Mouse (Mus musculus) heart, embryonic 14.5 days (tissue): ENCODE results near the gene Anapc11. TPM values are rescaled to one million over a fixed set of nuclear protein-coding genes. Genes with fewer than 3 reads are reported as not detected.

ENCODE experiments used
- ATAC-seq: fragments of 200-750 bp; cut with Nextera tagmentation; 2 replicates; pipeline ENCODE4 v1.8.0; 2017; ENCODE audit warnings: low read depth, moderate TSS enrichment; ENCODE audit not compliant: insufficient number of reproducible peaks, insufficient read depth, low FRiP score
- H3K27ac ChIP-seq, 2 experiments: fragments of 200-500 bp in 1 of 2; fragments of 300-500 bp in 1 of 2; sonication (generic) in 1 of 2; replicated peaks in 1 of 2; 2 replicates each; pipeline ENCODE4 v1.5.1; 2012 to 2014; ENCODE audit warnings: low read depth in 2 of 2, low read length in 2 of 2, control low read depth in 1 of 2, mild to moderate bottlenecking in 1 of 2, mixed read lengths in 1 of 2; ENCODE audit not compliant: control insufficient read depth in 1 of 2, insufficient read depth in 1 of 2
- H3K27me3 ChIP-seq: fragments of 300-500 bp; sonication (generic); 2 replicates; pipeline ENCODE4 v1.6.1; 2014; ENCODE audit warnings: mild to moderate bottlenecking, low read length, control low read depth; ENCODE audit not compliant: control insufficient read depth, insufficient read depth
- H3K36me3 ChIP-seq: fragments of 300-500 bp; sonication (generic); 2 replicates; pipeline ENCODE4 v1.6.1; 2014; ENCODE audit warnings: mild to moderate bottlenecking, control low read depth, low read length, mixed read lengths; ENCODE audit not compliant: control insufficient read depth, insufficient read depth
- H3K4me1 ChIP-seq, 2 experiments: fragments of 200-500 bp in 1 of 2; fragments of 300-500 bp in 1 of 2; sonication (generic) in 1 of 2; 2 replicates each; pipeline ENCODE4 v1.6.1; 2012 to 2014; ENCODE audit warnings: low read length in 2 of 2, control low read depth in 1 of 2, mixed read lengths in 1 of 2; ENCODE audit not compliant: control insufficient read depth in 2 of 2, insufficient read depth in 2 of 2
- H3K4me2 ChIP-seq: fragments of 300-500 bp; sonication (generic); 2 replicates; pipeline ENCODE4 v1.6.1; 2014; ENCODE audit warnings: mild to moderate bottlenecking, low read length
- H3K4me3 ChIP-seq, 2 experiments: fragments of 200-500 bp in 1 of 2; fragments of 300-500 bp in 1 of 2; sonication (generic) in 1 of 2; 2 replicates each; pipeline ENCODE4 v1.5.1; 2012 to 2014; ENCODE audit warnings: low read length in 2 of 2, mild to moderate bottlenecking in 2 of 2, control low read depth in 1 of 2, low read depth in 1 of 2, moderate library complexity in 1 of 2; ENCODE audit not compliant: control insufficient read depth in 1 of 2, insufficient read depth in 1 of 2
- H3K9ac ChIP-seq: fragments of 300-500 bp; sonication (generic); 2 replicates; pipeline ENCODE4 v1.6.1; 2014; ENCODE audit warnings: mild to moderate bottlenecking, low read length
- H3K9me3 ChIP-seq: fragments of 300-500 bp; sonication (generic); 2 replicates; pipeline ENCODE4 v1.6.1; 2016; ENCODE audit warnings: low read length, control low read depth; ENCODE audit not compliant: control insufficient read depth
- whole genome bisulfite sequencing: fragments of 180-500 bp; shearing (Covaris S2); extraction: QIAGEN DNeasy Blood & Tissue Kit; methylation state at CpG from one replicate; pipeline ENCODE4 v1.1.7; 2014; 5-methylcytosine and 5-hydroxymethylcytosine counted together
- polyA plus RNA-seq: library from polyadenylated mRNA; unstranded; fragments of >200 nt; fragmentation: Nextera tagmentation; extraction: Ambion mirVana; gene quantifications from 2 replicates; pipeline ENCODE4 v1.2.1, GENCODE M21; 2014

Anapc11 gene
- polyA plus RNA-seq, 1 experiment from 2014 or later, result 251 TPM

DNA sequence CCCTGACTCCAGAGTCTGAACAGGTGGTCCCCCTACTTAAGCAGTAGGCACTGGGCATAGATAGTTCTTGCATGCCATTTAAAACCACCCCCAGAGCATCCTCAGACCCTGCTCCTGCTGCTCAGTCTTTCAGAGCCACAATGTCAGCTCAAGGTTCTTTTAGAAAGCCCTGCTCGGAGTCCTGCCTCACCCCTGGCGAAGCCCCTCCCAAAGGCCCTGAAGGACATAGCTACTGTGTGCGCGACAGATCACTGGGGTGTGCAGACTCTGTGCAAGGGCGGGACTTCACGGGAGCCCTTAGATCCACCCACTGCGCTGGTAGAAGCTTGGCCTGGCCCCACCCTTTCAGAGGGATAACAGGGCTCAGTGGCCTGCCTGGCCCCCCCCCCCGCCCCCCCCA lies 11.0 kb downstream of the Anapc11 start:
- WGBS, result 29% methylated on average over 8 of the region's 8 CpGs
- H3K36me3 ChIP-seq, result peaks cover 60% of the 10 kb centered on the region
- no peaks in the 10 kb centered on the region for H3K27me3 ChIP-seq
- peaks cover 16 to 23% of the 10 kb centered on the region in 2 experiments for H3K4me1 ChIP-seq
- H3K27ac ChIP-seq, result peak overlapping the region; percentile 30 to 31
- H3K4me3 ChIP-seq, result no peak overlapping the region; a peak in 1 of 4 replicates
- H3K9ac ChIP-seq, result peak overlapping the region; percentile 75
- 0 out of 2 replicates have a peak, but pooled peaks have one; percentile 51 for ATAC-seq
- no peaks in the 10 kb centered on the region for H3K9me3 ChIP-seq
- peak overlapping the region; percentile 79 for H3K4me2 ChIP-seq

DNA sequence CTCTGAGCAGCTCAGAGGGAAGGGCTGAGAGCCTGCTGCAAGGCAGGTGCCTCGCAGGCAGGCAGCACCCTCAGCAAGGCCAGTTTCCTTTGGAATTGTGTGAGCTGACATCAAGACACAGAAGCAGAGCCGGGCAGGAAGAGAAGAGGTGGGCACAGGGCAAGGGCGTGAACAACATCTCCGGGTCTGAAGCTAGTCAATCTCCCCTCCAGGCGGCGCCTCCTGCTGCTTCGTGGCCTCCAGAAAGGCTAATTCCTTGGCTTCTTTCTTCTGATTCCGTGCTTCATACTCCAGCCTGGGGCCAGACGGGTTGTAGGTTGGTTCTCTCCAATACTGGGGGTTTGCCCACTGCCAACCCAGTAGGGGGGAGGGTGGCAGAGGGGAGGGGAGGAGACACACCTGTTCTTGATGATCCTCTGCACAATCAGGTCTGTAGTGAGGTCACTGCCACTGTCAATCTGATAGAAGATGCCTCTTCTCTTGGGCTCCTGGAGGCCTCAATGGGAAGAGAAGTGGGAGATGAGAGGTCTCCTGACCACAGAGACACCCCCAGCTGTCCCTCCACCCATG lies 12.3 kb downstream of the Anapc11 start:
- 85% methylated on average over 9 of the region's 9 CpGs for WGBS
- H3K9ac ChIP-seq, result no peak overlapping the region
- H3K27me3 ChIP-seq, result no peaks in the 10 kb centered on the region
- peaks cover 16 to 23% of the 10 kb centered on the region in 2 experiments for H3K4me1 ChIP-seq
- H3K4me3 ChIP-seq, result no peak overlapping the region
- H3K4me2 ChIP-seq, result no peak overlapping the region
- no peak overlapping the region for H3K27ac ChIP-seq
- H3K36me3 ChIP-seq, result peaks cover 54% of the 10 kb centered on the region
- ATAC-seq, result no peak
- H3K9me3 ChIP-seq, result no peaks in the 10 kb centered on the region

DNA sequence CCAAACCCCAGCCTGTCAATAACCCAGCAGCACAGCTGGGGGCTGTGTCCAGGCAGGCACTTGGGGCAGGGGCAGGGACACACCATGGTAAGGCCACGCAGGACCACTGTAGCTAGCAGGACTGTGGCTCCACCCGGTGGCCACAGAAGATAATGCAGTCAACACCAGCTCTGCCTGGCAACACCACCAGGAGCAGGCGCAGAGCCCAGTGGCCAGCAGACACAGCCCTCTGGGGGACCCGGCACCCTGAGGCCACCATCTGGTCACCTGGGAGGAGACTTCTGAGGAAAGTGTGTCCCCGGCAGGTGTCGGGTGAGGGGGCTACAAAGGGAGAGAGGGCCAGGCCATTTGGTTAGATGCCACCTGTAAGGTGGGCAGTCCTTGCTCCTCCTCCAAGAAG lies 14.5 kb downstream of the Anapc11 start:
- Histone ChIP-seq H3K27ac (no peak overlapping the region), H3K4me3 (no peak overlapping the region), H3K9me3 (no peaks in the 10 kb centered on the region), H3K4me2 (no peak overlapping the region), H3K27me3 (no peaks in the 10 kb centered on the region), H3K9ac (no peak overlapping the region), H3K4me1 (peaks cover 16 to 29% of the 10 kb centered on the region in 2 experiments), H3K36me3 (peaks cover 46% of the 10 kb centered on the region)
- whole genome bisulfite sequencing, result 46% methylated on average over 6 of the region's 6 CpGs
- no peak; the same call in 1 of the 2 replicates for ATAC-seq

DNA sequence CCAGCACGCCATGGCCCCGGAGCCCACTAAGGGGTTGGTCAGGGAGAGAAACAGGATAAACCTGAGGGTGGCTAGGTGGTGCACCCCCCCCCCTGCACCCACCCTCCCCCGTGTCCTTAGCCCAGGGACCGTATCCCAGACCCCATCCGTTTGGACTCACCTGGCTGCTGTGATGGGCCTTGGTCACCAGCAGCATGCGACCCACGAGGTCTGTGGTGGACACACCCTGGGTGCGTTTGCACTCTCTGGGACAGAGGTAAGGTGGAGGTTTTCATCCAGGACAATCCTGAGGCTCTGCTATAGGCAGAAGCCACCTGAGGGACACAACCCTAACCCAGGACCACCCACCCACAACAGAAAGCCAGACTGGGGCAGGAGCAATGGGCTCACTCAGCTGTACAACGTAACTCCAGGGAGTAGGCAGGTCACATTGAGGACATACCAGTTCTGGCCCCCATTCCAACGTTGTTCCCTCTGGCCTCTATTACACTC lies 15.3 kb downstream of the Anapc11 start:
- Histone ChIP-seq H3K9me3 (no peaks in the 10 kb centered on the region), H3K36me3 (peaks cover 51% of the 10 kb centered on the region), H3K4me1 (peaks cover 15 to 22% of the 10 kb centered on the region in 2 experiments), H3K4me2 (no peak overlapping the region), H3K27ac (no peak overlapping the region), H3K9ac (no peak overlapping the region), H3K4me3 (no peak overlapping the region), H3K27me3 (no peaks in the 10 kb centered on the region)
- 86% methylated on average over 10 of the region's 10 CpGs for WGBS
- no peak for ATAC-seq

DNA sequence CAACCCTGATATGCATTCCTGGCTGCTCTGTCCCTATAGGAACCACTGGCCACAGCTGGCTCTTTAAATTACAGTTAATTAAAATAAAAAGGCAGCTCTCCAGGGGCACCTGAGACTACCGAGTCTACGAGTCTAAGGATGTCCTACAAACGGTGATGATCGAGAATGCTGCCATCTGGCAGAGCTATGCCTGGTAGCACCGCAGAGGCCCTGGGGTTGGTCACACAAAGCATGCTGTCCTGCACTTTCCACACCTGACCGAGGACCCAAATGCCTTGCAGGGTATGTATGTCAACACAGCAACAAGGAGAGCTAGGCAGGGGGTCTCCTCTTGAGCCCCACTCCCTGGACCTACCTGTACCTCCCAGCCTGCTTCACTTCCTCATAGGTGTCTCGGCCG lies 15.8 kb downstream of the Anapc11 start:
- Histone ChIP-seq H3K27me3 (no peaks in the 10 kb centered on the region), H3K27ac (no peak overlapping the region), H3K36me3 (peaks cover 56% of the 10 kb centered on the region), H3K4me1 (peaks cover 11 to 17% of the 10 kb centered on the region in 2 experiments), H3K4me3 (no peak overlapping the region), H3K4me2 (no peak overlapping the region), H3K9me3 (no peaks in the 10 kb centered on the region), H3K9ac (no peak overlapping the region)
- no peak for ATAC-seq
- 90% methylated on average over 8 of the region's 8 CpGs for WGBS

DNA sequence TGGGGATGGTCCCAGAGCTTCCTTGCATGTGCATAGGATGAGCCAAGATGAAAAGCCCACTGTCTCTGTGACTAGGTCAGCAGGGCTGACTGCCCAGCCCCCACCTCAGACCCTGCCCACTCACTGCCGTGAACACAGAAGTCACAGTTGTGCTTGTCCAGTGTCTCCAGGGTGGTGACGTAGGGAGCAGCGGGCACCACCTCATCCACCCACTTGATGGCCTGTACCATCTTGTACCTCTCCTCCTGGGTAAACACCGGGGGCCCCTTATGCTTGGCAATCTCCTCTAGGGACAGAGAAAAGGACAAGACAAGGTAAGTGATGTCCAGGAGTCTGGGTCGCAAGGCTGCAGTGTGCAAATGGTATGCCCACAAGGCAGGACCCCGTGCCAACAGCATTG lies 16.9 kb downstream of the Anapc11 start:
- Histone ChIP-seq H3K9me3 (no peaks in the 10 kb centered on the region), H3K4me2 (no peak overlapping the region), H3K27me3 (no peaks in the 10 kb centered on the region), H3K9ac (no peak overlapping the region), H3K36me3 (peaks cover 67% of the 10 kb centered on the region), H3K4me1 (peaks cover 8 to 9% of the 10 kb centered on the region in 2 experiments), H3K4me3 (no peak overlapping the region), H3K27ac (no peak overlapping the region)
- ATAC-seq, result no peak
- 91% methylated on average over 6 of the region's 6 CpGs for WGBS

DNA sequence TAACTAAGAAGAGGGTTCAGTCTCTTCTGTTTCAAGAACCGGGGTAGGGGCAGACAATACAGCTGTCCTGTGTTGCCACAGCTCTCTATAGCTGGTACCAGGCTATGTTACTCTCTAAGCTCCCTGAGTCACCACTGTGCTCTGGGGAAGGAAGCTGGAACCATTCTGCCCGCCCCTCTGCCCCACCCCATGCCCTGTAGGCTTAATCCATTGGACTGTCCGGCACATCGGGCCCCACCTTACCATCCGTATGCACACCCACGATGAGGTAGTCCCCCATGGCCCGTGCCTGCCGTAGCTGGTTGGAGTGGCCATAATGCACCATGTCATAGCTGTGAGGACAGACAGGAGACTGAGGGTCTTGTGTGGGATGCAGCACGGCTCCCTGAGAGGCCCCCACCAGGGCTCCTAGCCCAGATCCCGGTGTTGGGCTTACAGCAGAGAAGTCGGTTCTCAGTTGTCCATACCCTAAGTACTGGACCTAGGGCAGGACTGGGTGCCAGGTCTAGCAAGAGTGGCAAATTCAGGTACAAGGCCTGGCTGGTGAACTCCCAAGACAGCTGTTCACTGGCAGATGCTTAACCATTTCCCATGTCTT lies 17.5 kb downstream of the Anapc11 start:
- no peak for ATAC-seq
- 89% methylated on average over 11 of the region's 11 CpGs for WGBS
- no peak overlapping the region for H3K27ac ChIP-seq
- H3K4me2 ChIP-seq, result no peak overlapping the region
- no peaks in the 10 kb centered on the region for H3K27me3 ChIP-seq
- peaks cover 8 to 9% of the 10 kb centered on the region in 2 experiments for H3K4me1 ChIP-seq
- H3K4me3 ChIP-seq, result no peak overlapping the region
- H3K9ac ChIP-seq, result no peak overlapping the region
- H3K9me3 ChIP-seq, result no peaks in the 10 kb centered on the region
- peaks cover 68% of the 10 kb centered on the region for H3K36me3 ChIP-seq
